Mouse (Mus musculus) kidney, postnatal 10 days (tissue): ENCODE data around the gene Tas2r126.
A peak's percentile ranks its signal among the peaks of the same experiment; 100 is the strongest.
"Not testable (repeated sequence)": the region's sequence is repeated elsewhere in the genome, so short reads cannot be mapped to it uniquely, and the experiment has no call there.

ENCODE experiments used
- DNase-seq: peaks from one replicate; pipeline ENCODE4 v3.0.0; 2021; ENCODE audit warnings: mixed read lengths

Tas2r126 gene

GRCm38 (mm10) chr6:42434446-42434845, at the start of gene Tas2r126:
Gene Tas2r126 (plus strand): TSS chr6:42434535.
- peak; percentile 13 for DNase-seq

GRCm38 (mm10) chr6:42385635-42386034, 48.7 kb upstream of the Tas2r126 start:
- DNase-seq: no peak

- peak; percentile 40 for DNase-seq
These were observed 42.5 kb upstream of the Tas2r126 start for GRCm38 (mm10) chr6:42391796-42392330.

GRCm38 (mm10) chr6:42395960-42396809, 38.1 kb upstream of the Tas2r126 start:
- peak; percentile 89 for DNase-seq

- no peak for DNase-seq
These were observed 37.2 kb upstream of the Tas2r126 start for GRCm38 (mm10) chr6:42397041-42397657.

GRCm38 (mm10) chr6:42398285-42398684, 36.0 kb upstream of the Tas2r126 start:
- DNase-seq: no peak

GRCm38 (mm10) chr6:42398998-42399397, 35.3 kb upstream of the Tas2r126 start:
- DNase-seq: no peak

- no peak for DNase-seq
These were observed 34.4 kb upstream of the Tas2r126 start, which contains the start of gene Tas2r143 for GRCm38 (mm10) chr6:42399938-42400337. Gene Tas2r143 (plus strand): TSS chr6:42400238.

GRCm38 (mm10) chr6:42405134-42405533, 29.2 kb upstream of the Tas2r126 start, which contains the start of gene Tas2r135:
Gene Tas2r135 (plus strand): TSS chr6:42405434.
- DNase-seq: no peak

- no peak for DNase-seq
These were observed 14.9 kb upstream of the Tas2r126 start for GRCm38 (mm10) chr6:42419443-42419842.

GRCm38 (mm10) chr6:42421439-42421838, 12.9 kb upstream of the Tas2r126 start:
- DNase-seq: no peak

- no peak for DNase-seq
These were observed 9.9 kb upstream of the Tas2r126 start for GRCm38 (mm10) chr6:42424472-42424871.

GRCm38 (mm10) chr6:42426337-42426736, 8.0 kb upstream of the Tas2r126 start:
- no peak for DNase-seq

- no peak for DNase-seq
These were observed 781 bp upstream of the Tas2r126 start for GRCm38 (mm10) chr6:42433554-42433953.

GRCm38 (mm10) chr6:42435490-42435889, 1.2 kb downstream of the Tas2r126 start:
- DNase-seq: no peak

GRCm38 (mm10) chr6:42441395-42441794, 7.1 kb downstream of the Tas2r126 start:
- no peak for DNase-seq

GRCm38 (mm10) chr6:42444491-42444890, 10.2 kb downstream of the Tas2r126 start:
- no peak for DNase-seq

- DNase-seq: no peak
These were observed 13.0 kb downstream of the Tas2r126 start for GRCm38 (mm10) chr6:42447381-42447780.

GRCm38 (mm10) chr6:42465096-42465495, 30.8 kb downstream of the Tas2r126 start, which contains the start of gene Olfr458:
Gene Olfr458 (minus strand): TSS chr6:42465196.
- DNase-seq: no peak

- DNase-seq: no peak
These were observed 36.2 kb downstream of the Tas2r126 start for GRCm38 (mm10) chr6:42470542-42470941.

GRCm38 (mm10) chr6:42471298-42471697, 37.0 kb downstream of the Tas2r126 start:
- DNase-seq: not testable (repeated sequence)

GRCm38 (mm10) chr6:42476235-42476634, 41.9 kb downstream of the Tas2r126 start, which contains the start of gene Olfr457:
Gene Olfr457 (minus strand): TSS chr6:42476335.
- no peak for DNase-seq

- DNase-seq: no peak
These were observed 50.3 kb downstream of the Tas2r126 start for GRCm38 (mm10) chr6:42484633-42485032.
